ENCODE assay signal across 12 mouse cellular contexts in genomic region chr16:5058114-5058513, GRCm38 (mm10). TPM values are rescaled to one million over a fixed set of nuclear protein-coding genes. Genes with fewer than 3 reads are reported as not detected.
A peak's percentile ranks its signal among the peaks of the same experiment; 100 is the strongest.
DNase-seq lines count a peak whose midpoint lies in the region; ATAC-seq and TF ChIP-seq lines count a peak whose summit lies in the region.
"Had no signal": no experiment of that assay in that cellular context is flagged by ENCODE, and none has a peak within 500 bp of the region (broad histone marks: within the 10 kb centered on the region; RNA-seq: fewer than 3 reads in every experiment).

No protein-coding gene starts in this region.

- peaks cover 50% of the 10 kb centered on the region for H3K36me3 ChIP-seq in liver, embryonic 14.5 days (replicated peaks; ENCODE audit: control insufficient read depth, insufficient read depth, low read depth)
- peaks cover 78% of the 10 kb centered on the region for H3K36me3 ChIP-seq in liver, embryonic 12.5 days

- no peaks in the 10 kb centered on the region for H3K4me1 ChIP-seq in liver, embryonic 14.5 days (replicated peaks; ENCODE audit: control insufficient read depth in 2 of 2, insufficient read depth in 2 of 2, low read length in 1 of 2)
- no peaks in the 10 kb centered on the region for H3K4me1 ChIP-seq in liver, embryonic 12.5 days
- H3K4me1 ChIP-seq: limb, embryonic 12.5 days had no signal

- no peak overlapping the region for H3K4me3 ChIP-seq in liver, embryonic 14.5 days (ENCODE audit: insufficient read depth in 1 of 2, low read depth in 2 of 2, low read length in 2 of 2)
- no peak overlapping the region for H3K4me3 ChIP-seq in liver, embryonic 12.5 days
- H3K4me3 ChIP-seq: limb, embryonic 12.5 days had no signal

- TF ChIP-seq CTCF in liver, embryonic 14.5 days (IDR thresholded peaks at IDR 0.05; ENCODE audit: low read depth), result peak; percentile 45; the same call in 1 of the 2 replicates
- TF ChIP-seq CTCF in brain, embryonic 14.5 days (IDR thresholded peaks at IDR 0.05; ENCODE audit: borderline replicate concordance, extremely low read depth, insufficient read depth, insufficient read length), result peak; percentile 27; the same call in 1 of the 2 replicates

- H3K27ac ChIP-seq in liver, embryonic 14.5 days, result no peak overlapping the region
- no peak overlapping the region for H3K27ac ChIP-seq in liver, embryonic 12.5 days
- H3K27ac ChIP-seq: limb, embryonic 12.5 days had no signal

- no peak for TF ChIP-seq EP300 in liver, embryonic 14.5 days (IDR thresholded peaks at IDR 0.05; ENCODE audit: low read depth)

- no peak overlapping the region for H3K4me2 ChIP-seq in liver, embryonic 14.5 days (ENCODE audit: low read depth)
- H3K4me2 ChIP-seq in liver, embryonic 12.5 days, result no peak overlapping the region
- H3K4me2 ChIP-seq: limb, embryonic 12.5 days had no signal

- 77% methylated on average over 1 of the region's 1 CpGs for WGBS in liver, embryonic 14.5 days (ENCODE audit: insufficient replicate concordance)
- WGBS in liver, embryonic 12.5 days (ENCODE audit: insufficient replicate concordance), result 77% methylated on average over 1 of the region's 1 CpGs

- no peak for TF ChIP-seq POLR2A in brain, embryonic 14.5 days (IDR thresholded peaks at IDR 0.05; ENCODE audit: borderline replicate concordance, extremely low read depth, insufficient read depth, insufficient read length, poor library complexity, severe bottlenecking)

- no peak overlapping the region for H3K9ac ChIP-seq in liver, embryonic 14.5 days (replicated peaks)
- no peak overlapping the region for H3K9ac ChIP-seq in liver, embryonic 12.5 days
- H3K9ac ChIP-seq: limb, embryonic 12.5 days had no signal

- H3K27me3 ChIP-seq in liver, embryonic 14.5 days (ENCODE audit: control insufficient read depth, insufficient read depth, low read length), result no peaks in the 10 kb centered on the region
- no peaks in the 10 kb centered on the region for H3K27me3 ChIP-seq in liver, embryonic 12.5 days (replicated peaks)
- H3K27me3 ChIP-seq: limb, embryonic 12.5 days had no signal

- peak; percentile 36 to 42 for DNase-seq in cerebellum, postnatal 10 days
- DNase-seq in cerebellum, adult 11-12 months, result no peak
- no peak for DNase-seq in liver, embryonic 14.5 days (ENCODE audit: low read depth in 3 of 3, low spot score in 3 of 3)
- DNase-seq in brain, embryonic 14.5 days (ENCODE audit: low read depth), result peak; percentile 27
- no peak for DNase-seq in thymus, postnatal 14 days
- no peak for DNase-seq in layer of hippocampus, postnatal 36 days
- DNase-seq: cerebellum, adult 11 months; gastrocnemius, postnatal 14 days; kidney, adult 11 months had no signal

- no peaks in the 10 kb centered on the region for H3K9me3 ChIP-seq in liver, embryonic 14.5 days (ENCODE audit: control insufficient read depth, low read length)
- no peaks in the 10 kb centered on the region for H3K9me3 ChIP-seq in liver, embryonic 12.5 days (replicated peaks)
- H3K9me3 ChIP-seq: limb, embryonic 12.5 days had no signal

- no peak for ATAC-seq in liver, embryonic 14.5 days (ENCODE audit: insufficient read depth)
- no peak for ATAC-seq in liver, embryonic 12.5 days
- peak; percentile 23; the same call in 1 of the 2 replicates for ATAC-seq in neutrophil, adult 5-6 weeks (ENCODE audit: extremely low read depth, insufficient number of reproducible peaks, low FRiP score, poor library complexity, severe bottlenecking)

RNA-seq across cellular contexts. Expression of gene Ubn1, which starts 8.3 kb away (rescaled TPM):
- 10.6 and 11.5 TPM in 2 replicates for polyA plus RNA-seq in liver, embryonic 14.5 days (2012; rRNA removed)
- 8.9 and 10.3 TPM in 2 replicates for polyA plus RNA-seq in liver, embryonic 14.5 days (2014; fragmentation: Nextera tagmentation; extraction: Ambion mirVana)
- 13.8 and 15.2 TPM in 2 replicates for polyA plus RNA-seq in liver, embryonic 12.5 days (2016; fragmentation: Nextera tagmentation; extraction: Ambion mirVana)
- 35.0 and 37.6 TPM in 2 replicates for polyA plus RNA-seq in brain, embryonic 14.5 days (2012; rRNA removed)
- 60.3 and 61.9 TPM in 2 replicates for total RNA-seq in neutrophil, adult 5-6 weeks (2017)
- total RNA-seq in layer of hippocampus, postnatal 36 days (2021), result 10 to 100 TPM; 42.9 to 45.0 TPM

RNA-seq across cellular contexts. Expression of gene Glyr1, which starts 8.5 kb away (rescaled TPM):
- polyA plus RNA-seq in liver, embryonic 14.5 days (2012; rRNA removed), result 23.9 and 26.4 TPM in 2 replicates
- polyA plus RNA-seq in liver, embryonic 14.5 days (2014; fragmentation: Nextera tagmentation; extraction: Ambion mirVana), result 21.7 and 26.3 TPM in 2 replicates
- 67.7 and 69.6 TPM in 2 replicates for polyA plus RNA-seq in liver, embryonic 12.5 days (2016; fragmentation: Nextera tagmentation; extraction: Ambion mirVana)
- 169 and 172 TPM in 2 replicates for polyA plus RNA-seq in brain, embryonic 14.5 days (2012; rRNA removed)
- total RNA-seq in neutrophil, adult 5-6 weeks (2017), result 154 and 165 TPM in 2 replicates
- 100 to 1,000 TPM; 139 TPM for total RNA-seq in layer of hippocampus, postnatal 36 days (2021)

RNA-seq across cellular contexts. Expression of gene Rogdi, which starts 44.8 kb away (rescaled TPM):
- 35.8 and 45.7 TPM in 2 replicates for polyA plus RNA-seq in liver, embryonic 14.5 days (2012; rRNA removed)
- polyA plus RNA-seq in liver, embryonic 14.5 days (2014; fragmentation: Nextera tagmentation; extraction: Ambion mirVana), result 39.3 and 42.0 TPM in 2 replicates
- polyA plus RNA-seq in liver, embryonic 12.5 days (2016; fragmentation: Nextera tagmentation; extraction: Ambion mirVana), result 42.3 and 43.2 TPM in 2 replicates
- 149 and 158 TPM in 2 replicates for polyA plus RNA-seq in brain, embryonic 14.5 days (2012; rRNA removed)
- 50.2 and 55.1 TPM in 2 replicates for total RNA-seq in neutrophil, adult 5-6 weeks (2017)
- 100 to 1,000 TPM; 362 to 395 TPM for total RNA-seq in layer of hippocampus, postnatal 36 days (2021)

RNA-seq across cellular contexts. Expression of gene Smim22, which starts 51.0 kb away (rescaled TPM):
- polyA plus RNA-seq in liver, embryonic 14.5 days (2012; rRNA removed), result 9.1 and 9.7 TPM in 2 replicates
- 4.5 and 7.8 TPM in 2 replicates for polyA plus RNA-seq in liver, embryonic 14.5 days (2014; fragmentation: Nextera tagmentation; extraction: Ambion mirVana)
- 5.7 and 6.9 TPM in 2 replicates for polyA plus RNA-seq in liver, embryonic 12.5 days (2016; fragmentation: Nextera tagmentation; extraction: Ambion mirVana)
- polyA plus RNA-seq in brain, embryonic 14.5 days (2012; rRNA removed), result 1.6 and 3.4 TPM in 2 replicates
- not detected in 2 replicates for total RNA-seq in neutrophil, adult 5-6 weeks (2017)
- total RNA-seq in layer of hippocampus, postnatal 36 days (2021), result not detected
- total RNA-seq: gastrocnemius, postnatal 14 days had no signal

Comparison
In these comparisons a context has a peak if more than half of its experiments do, and no peak if none do; other contexts are left out.
1. DNase-seq: peak in cerebellum, postnatal 10 days (2 of 2) and brain, embryonic 14.5 days (single experiment); none in cerebellum, adult 11-12 months (single experiment), liver, embryonic 14.5 days (0 of 3), thymus, postnatal 14 days (single experiment) and layer of hippocampus, postnatal 36 days (0 of 2).